Mouse (Mus musculus) ovary, postnatal 36 days (tissue): ENCODE measurements around the gene Cngb1.

Experiments
- DNase-seq: peaks from one replicate; pipeline ENCODE4 v3.0.0; 2022; ENCODE audit warnings: low spot score, mixed read lengths

Gene Cngb1

GRCm38 (mm10) chr8:95306431-95306830, at the start of gene Cngb1:
TSS of gene Cngb1 (minus strand) at chr8:95306585.
- DNase-seq = no peak

GRCm38 (mm10) chr8:95354606-95355005, 48.2 kb upstream of the Cngb1 start:
- no peak for DNase-seq

GRCm38 (mm10) chr8:95352871-95353866, 46.8 kb upstream of the Cngb1 start:
- peak; percentile 54 for DNase-seq

GRCm38 (mm10) chr8:95352151-95352870, 45.9 kb upstream of the Cngb1 start, which contains the start of gene Mmp15:
TSS of gene Mmp15 (plus strand) at chr8:95352268.
- peak; percentile 79 for DNase-seq

GRCm38 (mm10) chr8:95351461-95351860, 45.1 kb upstream of the Cngb1 start:
- no peak for DNase-seq

GRCm38 (mm10) chr8:95348811-95349630, 42.6 kb upstream of the Cngb1 start:
- peak; percentile 62 for DNase-seq

- DNase-seq = no peak
These were observed 42.0 kb upstream of the Cngb1 start for GRCm38 (mm10) chr8:95348356-95348755.

GRCm38 (mm10) chr8:95346643-95347545, 40.5 kb upstream of the Cngb1 start:
- peak; percentile 55 for DNase-seq

- no peak for DNase-seq
These were observed 38.3 kb upstream of the Cngb1 start for GRCm38 (mm10) chr8:95344668-95345067.

GRCm38 (mm10) chr8:95341721-95342120, 35.3 kb upstream of the Cngb1 start:
- DNase-seq = peak; percentile 55

GRCm38 (mm10) chr8:95336363-95336762, 30.0 kb upstream of the Cngb1 start:
- no peak for DNase-seq

GRCm38 (mm10) chr8:95335706-95336105, 29.3 kb upstream of the Cngb1 start:
- DNase-seq = no peak

- DNase-seq = no peak
These were observed 26.2 kb upstream of the Cngb1 start for GRCm38 (mm10) chr8:95332437-95333199.

- peak; percentile 96 for DNase-seq
These were observed 25.5 kb upstream of the Cngb1 start, which contains the start of the genes Zfp319 and Usb1 for GRCm38 (mm10) chr8:95331720-95332436. TSS of gene Zfp319 (minus strand) at chr8:95331950. TSS of gene Usb1 (plus strand) at chr8:95332284.

- DNase-seq = no peak
These were observed 24.9 kb upstream of the Cngb1 start for GRCm38 (mm10) chr8:95331156-95331719.

- no peak for DNase-seq
These were observed 24.0 kb upstream of the Cngb1 start for GRCm38 (mm10) chr8:95330367-95330766.

GRCm38 (mm10) chr8:95327866-95328465, 21.6 kb upstream of the Cngb1 start:
- DNase-seq = no peak

- DNase-seq = no peak
These were observed 20.4 kb upstream of the Cngb1 start for GRCm38 (mm10) chr8:95326822-95327221.
